Mouse (Mus musculus) urinary bladder, adult 18-20 months (tissue): Measurements from ENCODE around the gene Car3.

Experiments
- DNase-seq, 2 experiments: peaks; one replicate each; pipeline ENCODE4 v3.0.0; 2022; ENCODE audit warnings: low spot score in 2 of 2, mixed read lengths in 2 of 2

Car3 gene

DNA sequence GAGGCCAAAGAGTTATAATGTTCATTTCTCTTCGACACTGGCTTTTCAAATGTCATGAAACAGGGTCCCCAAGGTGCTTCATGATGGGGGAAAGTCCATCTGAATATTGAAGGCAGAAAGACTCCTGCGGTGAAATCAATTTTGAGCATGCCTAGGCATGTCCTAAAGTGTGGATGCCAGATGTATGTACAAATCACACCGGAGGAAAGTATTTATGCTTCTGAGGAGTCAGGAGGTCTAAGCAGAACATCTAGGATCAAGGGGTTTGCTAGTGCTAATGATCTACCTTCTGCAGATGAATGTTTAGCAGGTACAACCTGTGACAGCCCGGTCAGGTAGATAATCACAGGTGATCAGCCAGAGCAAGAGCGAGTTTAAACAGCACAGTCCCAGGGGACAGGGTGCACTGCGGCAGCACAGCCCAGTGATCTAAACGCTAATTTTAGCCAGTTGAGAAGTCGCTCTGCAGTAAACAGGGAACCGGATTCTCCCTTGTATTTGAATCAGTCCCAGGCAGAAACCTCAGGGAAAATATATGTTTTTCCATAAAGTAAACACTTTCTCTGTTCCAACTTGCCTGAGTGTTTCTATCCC, 13.1 kb downstream of the Car3 start:
- no peak for DNase-seq

DNA sequence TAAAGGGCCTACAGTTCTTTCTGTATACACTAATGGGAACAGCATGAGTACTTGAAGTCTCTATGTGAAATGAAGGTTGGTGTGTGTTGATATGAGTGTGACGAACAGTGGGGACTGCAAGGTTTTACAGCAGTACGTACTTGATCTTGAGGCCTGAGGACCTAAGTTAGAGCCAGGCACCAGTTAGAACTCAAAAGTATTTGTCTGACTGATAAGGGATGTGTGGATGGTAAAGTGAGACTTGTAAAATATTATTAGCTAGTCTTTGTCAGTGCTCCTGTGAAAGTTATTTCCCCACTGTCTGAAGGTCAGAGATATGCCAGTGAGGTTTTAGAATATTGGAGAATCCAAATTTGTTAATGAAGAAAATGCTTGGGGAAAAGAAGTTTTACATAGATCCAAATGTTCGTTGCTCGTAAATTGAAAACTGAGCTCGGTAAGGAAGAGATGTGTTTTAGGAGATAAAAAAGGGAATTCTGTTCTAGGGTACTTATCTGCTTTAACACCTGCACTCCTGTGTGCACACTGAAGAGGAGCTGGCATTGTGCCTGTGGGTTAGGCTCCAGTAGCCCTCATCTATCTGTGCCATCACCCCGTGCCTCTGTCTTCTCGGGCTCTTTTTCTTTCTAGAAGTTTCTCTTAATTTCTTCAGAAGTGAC, 14.1 kb downstream of the Car3 start:
- DNase-seq = no peak

DNA sequence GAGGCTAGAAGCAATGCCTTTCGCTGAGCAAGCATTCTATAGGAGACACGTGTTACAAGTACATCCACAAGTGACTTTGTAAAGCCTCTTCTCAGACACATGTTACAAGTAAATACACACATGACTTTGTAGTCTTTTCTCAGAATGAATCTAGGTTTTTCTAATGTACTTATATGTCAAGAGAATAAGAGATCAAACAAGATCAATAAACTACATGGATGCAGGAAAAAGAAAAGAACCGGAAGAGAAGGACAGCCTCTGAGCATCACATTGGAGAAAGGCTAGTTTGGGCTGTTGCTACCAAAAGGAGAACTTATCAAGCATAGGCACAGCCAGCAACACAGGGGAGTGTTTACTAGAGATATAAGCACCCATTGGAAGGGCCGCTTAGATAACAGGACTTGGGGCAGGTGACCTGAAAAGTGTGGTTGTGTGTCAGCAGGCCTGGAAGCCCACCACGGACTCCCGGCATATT, 15.5 kb downstream of the Car3 start:
- no peak for DNase-seq

DNA sequence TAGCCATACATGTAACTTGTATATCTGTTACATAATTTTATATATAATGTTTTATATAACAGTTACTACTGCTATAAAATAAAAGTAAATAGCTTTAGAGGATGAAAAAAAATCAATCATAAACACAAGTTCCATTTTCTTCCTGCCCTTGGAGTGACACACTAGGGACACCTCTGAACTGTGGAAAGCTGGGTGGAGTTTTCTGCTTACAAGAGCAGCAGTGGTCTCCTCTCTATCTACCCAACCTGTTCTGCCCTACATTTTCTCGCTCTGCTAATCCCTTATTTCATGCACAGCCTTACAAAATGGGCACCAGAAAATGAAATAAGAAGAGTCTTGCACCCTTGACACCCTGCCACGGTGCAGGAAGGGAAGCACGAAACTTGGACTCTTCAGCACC, 16.0 kb downstream of the Car3 start:
- no peak for DNase-seq

DNA sequence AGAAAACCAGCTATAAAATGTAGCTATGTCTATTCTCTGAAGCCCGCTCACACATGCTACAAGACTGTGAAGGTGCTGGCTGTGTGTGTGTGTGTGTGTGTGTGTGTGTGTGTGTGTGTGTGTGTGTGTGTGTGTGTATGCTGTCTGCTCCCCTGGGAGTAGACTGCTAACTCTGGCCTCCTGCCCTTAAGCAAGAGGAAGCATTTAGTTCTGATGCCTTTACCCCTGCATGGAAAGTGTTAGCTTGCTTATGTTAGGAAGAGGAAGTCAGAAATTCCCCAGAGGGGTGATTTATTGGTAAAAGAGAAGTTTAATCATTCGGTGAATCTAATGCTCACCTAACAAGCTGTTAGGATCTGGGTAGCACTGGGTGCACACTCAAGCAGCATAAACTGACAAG, 17.0 kb downstream of the Car3 start:
- DNase-seq = no peak

DNA sequence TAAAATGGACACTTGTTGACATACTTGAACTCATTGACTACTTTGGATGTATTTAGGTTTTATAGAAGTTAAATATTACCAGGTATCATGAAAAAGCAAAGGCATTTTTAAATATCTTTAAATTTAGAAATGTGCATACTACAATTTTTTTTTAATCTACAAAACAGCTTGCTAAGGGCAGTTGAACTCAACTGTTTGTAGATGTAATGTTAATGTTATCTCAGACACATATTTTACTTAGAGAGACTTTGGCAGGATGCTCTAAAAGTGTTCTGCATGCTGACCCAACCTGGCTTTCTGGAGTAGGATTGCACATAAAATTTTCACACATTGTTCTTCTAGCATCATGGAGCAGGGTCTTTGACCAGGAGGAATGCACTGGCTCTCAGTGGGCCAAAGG, 18.7 kb downstream of the Car3 start:
- DNase-seq = no peak

DNA sequence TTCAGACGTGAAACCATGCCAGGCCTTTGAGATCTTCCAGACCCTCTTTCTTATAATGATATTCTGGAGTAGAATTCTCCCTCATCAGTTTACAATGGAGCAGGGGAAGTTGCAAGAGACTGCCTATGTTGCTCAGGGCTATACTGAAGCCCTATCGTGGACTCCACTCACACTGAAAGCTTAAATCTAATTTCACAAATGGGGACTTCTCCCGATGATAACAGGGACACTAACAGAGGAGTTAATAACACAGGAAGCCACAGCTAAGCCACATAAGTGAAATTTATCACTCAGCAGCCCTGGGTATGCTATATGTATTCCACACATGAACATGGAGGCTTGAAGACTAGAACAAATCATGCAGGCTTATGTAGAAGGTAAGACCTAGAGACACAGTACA, 19.4 kb downstream of the Car3 start:
- no peak for DNase-seq

DNA sequence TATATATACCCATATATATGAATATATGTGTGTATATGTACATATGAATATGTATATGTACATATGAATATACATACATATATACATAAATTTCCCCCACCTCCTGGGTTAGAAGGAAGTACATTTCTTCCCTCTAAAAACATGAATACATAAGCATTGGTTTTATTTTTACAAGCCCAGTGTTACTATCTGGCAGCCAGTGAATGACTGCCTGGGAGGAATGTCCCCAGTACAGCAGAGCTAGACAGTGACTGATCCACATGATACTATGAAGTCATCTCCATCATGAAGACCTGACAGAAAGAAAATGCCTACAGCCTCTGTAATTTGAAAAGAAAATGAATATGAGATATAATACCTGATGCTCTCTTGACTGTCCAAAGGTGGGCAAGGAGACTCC, 21.5 kb downstream of the Car3 start:
- no peak for DNase-seq

DNA sequence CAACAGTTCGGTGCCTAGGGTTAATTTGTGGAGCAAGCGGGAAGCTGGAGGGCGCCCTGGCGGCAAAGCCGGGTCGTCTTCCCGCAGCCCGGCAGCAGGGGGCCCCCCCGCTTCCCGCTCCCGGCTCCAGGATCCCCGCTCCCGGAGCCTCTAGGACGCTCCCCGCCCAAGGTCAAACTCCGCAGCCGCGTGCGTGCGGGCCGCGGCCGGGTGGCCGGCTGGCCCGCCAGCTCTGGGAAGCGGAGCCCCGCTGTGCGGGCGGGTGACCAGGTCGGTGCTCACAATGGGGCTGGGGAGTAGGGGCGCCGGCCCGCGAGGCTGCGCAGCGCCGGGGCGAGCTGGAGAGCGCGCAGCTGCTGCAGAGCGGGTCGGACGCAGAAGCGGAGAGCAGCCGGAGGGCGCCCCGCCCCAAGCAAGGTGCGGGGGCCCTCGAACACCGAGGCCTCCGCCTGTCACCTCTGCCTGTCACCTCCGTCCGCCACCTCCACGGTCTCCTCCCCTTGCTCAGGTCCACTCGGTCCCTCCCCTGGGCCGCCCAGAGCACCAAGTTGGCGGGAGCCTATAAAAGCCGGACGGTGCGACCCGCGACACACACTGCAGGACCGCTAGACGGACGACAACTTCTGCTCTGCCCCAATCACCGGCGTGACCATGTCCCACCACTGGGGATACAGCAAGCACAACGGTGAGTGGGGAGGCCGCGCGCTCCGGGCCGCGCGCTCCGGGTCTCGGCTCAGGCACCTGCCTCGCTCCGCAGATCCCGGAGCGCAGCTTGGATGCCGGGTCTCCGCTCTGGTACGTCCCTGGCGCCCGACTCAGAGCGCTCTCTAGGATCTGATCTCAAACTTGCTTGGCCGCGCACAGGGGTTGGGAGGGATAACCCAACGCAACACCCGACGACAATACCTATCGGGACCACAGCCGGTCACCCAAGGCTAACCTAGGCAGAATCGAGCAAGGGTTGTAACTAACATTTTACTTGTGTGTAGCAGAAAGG, 23.1 kb downstream of the Car3 start, which contains the start of gene Car2:
TSS of gene Car2 (plus strand) at position 172 of the 997 bp plus-strand sequence.
- DNase-seq = peak; percentile 50 to 60

DNA sequence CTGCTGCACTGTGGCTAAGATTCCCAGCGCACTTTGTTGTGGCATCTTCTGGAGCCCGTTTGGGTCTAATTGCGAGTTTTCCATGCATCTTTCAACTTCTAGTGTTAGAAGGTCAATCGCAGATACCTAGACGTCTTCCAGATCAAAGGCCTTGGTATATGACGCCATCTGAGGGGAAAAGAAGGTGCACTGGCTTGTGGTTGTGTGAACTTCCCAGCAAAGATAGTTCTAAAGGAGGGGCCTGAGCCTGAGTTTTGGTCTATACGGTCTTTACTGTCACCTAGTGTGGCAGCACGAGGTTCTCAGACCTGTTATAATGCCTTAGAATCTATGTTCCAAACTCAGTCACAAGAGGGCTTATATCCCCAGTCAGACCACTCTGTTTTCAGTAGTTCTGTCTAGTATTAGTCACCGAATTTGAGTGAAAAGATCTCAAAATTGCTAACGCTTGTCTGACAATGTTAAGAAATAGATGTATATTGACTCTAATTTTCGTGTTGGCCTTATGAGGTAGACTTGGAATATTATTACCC, 23.9 kb downstream of the Car3 start:
- DNase-seq = no peak

DNA sequence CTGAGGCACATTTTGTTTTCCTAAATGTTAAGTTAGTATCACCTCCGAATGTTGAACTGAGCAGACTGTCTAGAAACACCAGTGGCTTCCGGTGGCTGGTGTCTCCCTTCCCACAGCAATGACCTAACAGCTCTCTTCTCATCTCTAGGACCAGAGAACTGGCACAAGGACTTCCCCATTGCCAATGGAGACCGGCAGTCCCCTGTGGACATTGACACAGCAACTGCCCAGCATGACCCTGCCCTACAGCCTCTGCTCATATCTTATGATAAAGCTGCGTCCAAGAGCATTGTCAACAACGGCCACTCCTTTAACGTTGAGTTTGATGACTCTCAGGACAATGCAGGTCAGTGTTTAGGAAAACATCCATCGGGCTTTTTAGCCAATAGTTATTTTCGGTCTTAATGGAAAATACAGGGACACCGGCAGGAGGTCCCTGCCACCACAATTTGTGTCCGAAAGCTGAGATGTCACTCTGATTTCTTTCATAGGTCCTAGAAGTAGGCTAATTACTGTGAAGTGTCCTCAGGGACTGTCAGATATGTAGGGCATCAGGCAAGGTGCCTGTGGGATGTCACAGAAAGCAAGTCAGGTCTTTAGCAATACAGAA, 24.5 kb downstream of the Car3 start:
- DNase-seq = no peak

DNA sequence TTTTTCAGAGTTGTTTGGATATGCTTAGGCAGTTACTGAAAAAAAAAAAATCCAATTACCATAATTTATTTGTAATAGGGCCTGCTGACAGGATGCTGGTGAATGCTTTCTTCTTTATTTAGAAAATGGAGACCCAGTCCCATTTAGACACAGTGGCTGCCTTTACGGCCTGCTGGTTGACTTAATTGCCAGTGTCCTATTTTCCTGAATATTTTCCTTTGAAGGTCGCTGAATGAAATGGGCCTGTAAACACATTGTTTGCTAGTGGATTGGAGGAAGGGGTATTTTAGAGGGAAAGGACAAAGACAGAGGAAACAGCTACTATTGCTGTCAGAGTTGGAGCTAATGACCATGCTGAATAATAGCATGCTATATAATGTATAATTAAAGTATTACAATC, 25.2 kb downstream of the Car3 start:
- no peak for DNase-seq

DNA sequence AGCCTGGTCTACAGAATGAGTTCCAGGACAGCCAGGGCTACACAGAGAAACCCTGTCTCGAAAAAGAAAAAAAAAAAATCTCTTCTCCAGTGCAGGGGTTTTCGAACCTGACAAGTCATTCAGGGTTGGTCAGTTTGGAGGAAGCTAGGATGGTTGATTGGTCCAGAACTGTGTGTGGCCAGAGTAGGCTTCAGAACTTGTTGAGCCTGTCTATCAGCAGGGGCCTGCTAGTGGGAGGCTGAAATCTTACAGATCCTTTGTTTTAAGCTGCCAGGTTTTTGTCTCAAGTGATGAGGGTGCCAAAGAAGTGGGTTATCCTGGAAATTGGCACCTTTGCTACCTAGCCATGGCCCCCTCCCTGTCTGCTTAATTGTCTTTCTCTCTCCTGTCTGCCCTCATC, 25.8 kb downstream of the Car3 start:
- no peak for DNase-seq

DNA sequence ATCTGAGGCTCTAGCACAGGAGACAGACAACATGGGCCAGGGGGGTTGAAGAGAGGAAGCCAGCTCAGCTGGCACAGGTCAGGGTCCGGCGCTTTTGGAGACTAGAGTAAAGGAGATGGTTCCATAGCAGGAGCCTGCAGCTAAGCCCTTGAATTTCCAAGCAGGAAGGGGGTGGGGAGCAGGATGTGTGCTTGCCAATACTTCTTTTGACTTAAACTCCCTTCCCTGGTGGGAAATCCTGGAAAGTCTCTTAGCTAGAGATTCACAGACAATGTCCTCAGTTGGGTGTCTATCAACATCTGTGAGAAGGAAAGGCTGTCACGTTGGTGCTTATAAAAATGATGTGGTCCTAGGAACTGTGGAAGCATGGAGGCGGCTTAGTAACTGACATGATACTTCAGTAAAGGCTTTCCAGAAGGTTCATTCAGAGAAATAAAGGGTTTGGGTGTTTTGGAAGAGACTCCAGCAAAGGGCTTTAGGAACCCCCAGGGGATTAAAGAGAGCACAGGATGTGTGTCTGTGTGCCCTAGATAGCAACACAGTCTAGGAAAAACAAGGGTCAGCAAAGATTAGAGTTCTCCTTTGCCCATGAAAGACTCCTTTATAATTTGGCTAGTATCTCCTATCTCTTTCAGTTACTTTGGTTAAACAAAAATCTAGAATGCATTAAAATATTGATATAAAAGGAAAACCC, 26.6 kb downstream of the Car3 start:
- DNase-seq = no peak

DNA sequence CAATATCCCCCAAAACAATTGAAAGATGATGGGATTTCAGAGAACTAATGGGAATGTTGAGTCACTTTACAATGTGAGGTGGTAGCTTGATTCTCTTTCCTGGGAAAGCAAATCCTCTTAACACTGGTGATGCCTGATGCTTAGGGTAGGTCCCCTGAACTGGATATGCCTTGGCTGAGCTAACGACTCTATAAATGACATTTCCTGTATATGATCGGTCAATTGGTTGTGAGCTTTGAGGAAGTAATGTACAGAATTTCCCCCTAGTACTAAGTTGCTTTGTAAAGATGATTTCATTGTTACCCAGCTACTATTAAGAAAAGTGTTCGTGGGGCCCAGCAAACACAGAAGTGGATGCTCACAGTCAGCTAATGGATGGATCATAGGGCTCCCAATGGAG, 29.7 kb downstream of the Car3 start:
- DNase-seq = no peak

DNA sequence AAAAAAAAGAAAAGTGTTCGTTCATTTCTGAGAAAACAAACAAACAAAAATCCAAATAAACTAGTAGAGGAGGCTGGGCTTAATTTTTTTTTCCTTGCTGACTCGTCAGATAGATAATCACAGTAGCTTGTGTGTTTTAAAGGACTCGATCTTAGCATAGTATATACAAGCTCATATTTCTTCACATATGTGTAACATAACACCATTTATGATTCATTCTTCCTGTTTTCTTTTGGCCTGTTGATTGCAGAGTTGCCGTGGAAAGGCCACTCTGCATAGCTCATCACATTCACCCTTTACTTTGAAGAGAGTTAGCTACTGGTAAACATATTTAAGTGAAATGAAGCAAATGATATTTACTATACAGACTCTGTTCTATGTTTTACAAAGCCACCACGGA, 30.4 kb downstream of the Car3 start:
- no peak for DNase-seq

DNA sequence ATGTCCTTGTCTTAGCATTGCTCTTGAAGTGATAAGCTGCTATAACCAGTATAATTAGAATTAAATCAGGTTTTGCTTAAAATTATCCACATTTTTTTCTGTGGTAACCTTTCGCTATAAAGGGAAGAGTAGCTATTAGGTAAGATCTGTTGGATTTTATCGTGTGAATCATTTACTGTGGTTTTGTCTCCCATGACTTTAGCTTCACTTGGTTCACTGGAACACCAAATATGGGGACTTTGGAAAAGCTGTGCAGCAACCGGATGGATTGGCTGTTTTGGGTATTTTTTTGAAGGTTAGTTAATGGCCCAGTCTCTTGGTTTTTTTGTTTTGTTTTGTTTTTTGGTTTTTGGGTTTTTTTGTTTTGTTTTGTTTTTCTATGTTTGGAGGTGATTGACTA, 32.0 kb downstream of the Car3 start:
- DNase-seq = no peak

DNA sequence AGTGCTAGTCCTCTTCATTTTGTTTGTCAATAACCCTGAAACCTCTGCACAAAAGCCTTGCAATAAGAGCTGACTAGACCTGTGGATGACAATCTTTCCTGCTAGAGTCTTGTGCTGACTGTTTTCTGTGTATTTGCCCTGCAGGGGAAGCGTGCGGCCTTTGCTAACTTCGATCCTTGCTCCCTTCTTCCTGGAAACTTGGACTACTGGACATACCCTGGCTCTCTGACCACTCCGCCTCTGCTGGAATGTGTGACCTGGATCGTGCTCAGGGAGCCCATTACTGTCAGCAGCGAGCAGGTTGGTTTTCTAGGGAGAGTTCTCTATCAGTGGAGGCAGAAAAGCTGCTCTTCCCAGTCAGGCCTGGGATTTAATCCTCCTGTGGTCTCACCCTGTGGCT, 34.5 kb downstream of the Car3 start:
- no peak for DNase-seq

DNA sequence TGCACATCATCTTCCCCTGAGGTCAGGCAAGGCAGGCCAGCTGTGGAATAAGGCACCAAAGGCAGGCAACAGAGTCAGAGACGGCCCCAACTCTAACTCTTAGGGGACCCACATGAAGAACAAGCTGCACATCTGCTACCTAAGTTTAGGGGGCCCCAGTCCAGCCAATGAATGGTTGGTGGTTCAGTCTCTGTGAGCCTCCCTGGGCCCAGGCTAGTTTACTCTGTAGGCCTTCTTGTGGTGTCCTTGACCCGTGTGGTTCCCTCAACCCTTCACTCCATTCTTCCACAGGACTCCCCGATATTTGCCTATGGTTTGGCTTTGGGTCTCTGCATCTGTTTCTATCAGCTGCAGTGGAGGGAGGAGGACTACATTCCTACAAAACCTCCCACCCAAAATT, 40.1 kb downstream of the Car3 start:
- no peak for DNase-seq

DNA sequence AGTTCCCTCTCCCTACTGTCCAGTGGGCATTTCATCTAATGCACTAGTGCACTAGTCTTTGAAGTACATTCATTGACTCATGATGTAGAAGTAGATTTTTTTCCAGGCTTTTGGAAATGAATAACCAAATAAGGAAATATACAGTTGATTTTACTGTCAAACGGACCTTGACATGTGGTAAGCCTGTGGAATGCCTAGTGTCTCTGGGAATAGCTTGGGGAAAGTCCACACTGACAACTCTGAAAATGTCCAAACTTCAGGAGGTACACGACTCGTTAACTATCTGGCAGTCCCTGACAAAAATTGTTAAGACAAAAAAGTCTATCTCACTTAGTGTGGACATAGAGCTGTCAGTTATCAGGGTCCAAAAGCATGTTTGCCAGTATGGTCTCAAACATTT, 40.9 kb downstream of the Car3 start:
- DNase-seq = no peak

DNA sequence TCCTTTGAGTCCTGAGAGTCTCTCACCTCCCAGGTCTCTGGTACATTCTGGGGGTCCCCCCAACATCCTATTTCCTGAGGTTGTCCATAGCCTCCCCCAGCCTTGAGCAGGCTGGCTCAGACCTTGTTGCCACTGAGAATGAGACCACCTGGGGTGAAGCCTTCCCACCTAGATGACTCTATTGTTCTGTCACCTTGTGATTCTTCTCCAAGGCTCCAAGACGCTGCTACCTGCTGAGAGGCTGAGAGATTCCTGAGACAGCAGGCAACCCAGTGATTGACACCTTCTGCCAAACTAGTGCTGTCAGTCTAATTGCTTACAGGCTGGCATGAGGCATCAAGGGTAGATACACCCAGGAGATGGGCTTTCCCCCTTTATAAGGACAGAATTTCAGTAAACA, 44.0 kb downstream of the Car3 start:
- no peak for DNase-seq
